Mouse (Mus musculus) E14TG2a.4 (cell line): ENCODE measurements around the gene Ptprf.

Source experiments
- CTCF ChIP-seq: conservative IDR thresholded peaks from 2 replicates; pipeline ENCODE4 v1.5.1; 2014; ENCODE audit warnings: low read length
- POU5F1 ChIP-seq: IDR thresholded peaks from 2 replicates; pipeline ENCODE4 v1.6.1; 2014; ENCODE audit warnings: low read length, borderline replicate concordance

DNA sequence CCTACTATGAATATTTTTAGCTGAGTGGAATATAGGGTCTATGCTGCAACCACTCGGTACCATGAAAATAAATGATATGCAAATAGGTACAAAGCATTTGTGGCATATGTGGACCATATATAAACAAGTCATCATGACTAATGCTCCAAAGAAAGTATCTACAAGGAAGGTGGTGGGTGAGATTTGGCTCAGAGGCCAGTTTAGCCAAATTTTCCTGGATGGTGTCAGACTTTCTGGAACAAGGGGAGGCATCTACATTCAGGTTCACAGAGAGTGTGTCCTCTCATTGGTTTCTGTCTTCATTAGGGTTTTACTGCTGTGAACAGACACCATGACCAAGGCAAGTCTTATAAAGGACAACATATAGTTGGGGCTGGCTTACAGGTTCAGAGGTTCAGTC lies 19.3 kb upstream of the Ptprf start:
- TF ChIP-seq CTCF (no peak), POU5F1 (no peak)
